ENCODE assay signal across 9 mouse cellular contexts in genomic region chr6:146762264-146762898, GRCm38 (mm10). TPM values are rescaled to one million over a fixed set of nuclear protein-coding genes. Genes with fewer than 3 reads are reported as not detected.
DNase-seq lines count a peak whose midpoint lies in the region; ATAC-seq and TF ChIP-seq lines count a peak whose summit lies in the region.
"Had no signal": no experiment of that assay in that cellular context is flagged by ENCODE, and none has a peak within 500 bp of the region (broad histone marks: within the 10 kb centered on the region; RNA-seq: fewer than 3 reads in every experiment).

No protein-coding gene starts in this region.

- WGBS in limb, embryonic 14.5 days = 64% methylated on average over 5 of the region's 5 CpGs

- no peaks in the 10 kb centered on the region for H3K36me3 ChIP-seq in ES-Bruce4 (ENCODE audit: control insufficient read depth, insufficient read depth, low read length, poor library complexity, severe bottlenecking)
- H3K36me3 ChIP-seq in limb, embryonic 14.5 days (ENCODE audit: control insufficient read depth, insufficient read depth, low read length) = peaks cover 11% of the 10 kb centered on the region

- no peak overlapping the region for H3K4me3 ChIP-seq in ES-Bruce4 (ENCODE audit: low read depth, low read length)
- no peak overlapping the region for H3K4me3 ChIP-seq in bone marrow macrophage, adult 2 months (ENCODE audit: insufficient read depth, low read length)
- no peak overlapping the region for H3K4me3 ChIP-seq in limb, embryonic 14.5 days (replicated peaks; ENCODE audit: low read length)
- H3K4me3 ChIP-seq: embryonic facial prominence, embryonic 12.5 days had no signal

- no peaks in the 10 kb centered on the region for H3K9me3 ChIP-seq in ES-Bruce4 (replicated peaks; ENCODE audit: control insufficient read depth, insufficient read depth, low read length, poor library complexity, severe bottlenecking)
- no peaks in the 10 kb centered on the region for H3K9me3 ChIP-seq in limb, embryonic 14.5 days (ENCODE audit: control insufficient read depth, low read length)
- H3K9me3 ChIP-seq: embryonic facial prominence, embryonic 12.5 days had no signal

- DNase-seq in kidney, postnatal 4 days = peak; percentile 11 to 12
- no peak for DNase-seq in kidney, adult 8-10 months
- DNase-seq in limb, embryonic 14.5 days (ENCODE audit: low spot score) = peak; percentile 53
- DNase-seq in thymus, postnatal 10 days (ENCODE audit: low spot score in 2 of 2) = no peak
- no peak for DNase-seq in thymus, postnatal 25 days
- no peak for DNase-seq in testis, postnatal 10 days (ENCODE audit: low spot score)

- peak; percentile 3 for TF ChIP-seq CTCF in ES-Bruce4 (IDR thresholded peaks at IDR 0.05; ENCODE audit: low read depth, low read length)
- TF ChIP-seq CTCF in bone marrow macrophage, adult 2 months (IDR thresholded peaks at IDR 0.05; ENCODE audit: low read depth, low read length) = peak; percentile 32; the same call in 1 of the 2 replicates

- ATAC-seq in limb, embryonic 14.5 days (ENCODE audit: low FRiP score, low read depth) = no peak

- no peaks in the 10 kb centered on the region for H3K27me3 ChIP-seq in ES-Bruce4 (ENCODE audit: control insufficient read depth, insufficient read depth, low read length, poor library complexity, severe bottlenecking)
- H3K27me3 ChIP-seq in limb, embryonic 14.5 days (ENCODE audit: control insufficient read depth, insufficient read depth, low read length) = no peaks in the 10 kb centered on the region
- H3K27me3 ChIP-seq: embryonic facial prominence, embryonic 12.5 days had no signal

- H3K27ac ChIP-seq in ES-Bruce4 (ENCODE audit: insufficient read depth, low read length) = no peak overlapping the region
- no peak overlapping the region for H3K27ac ChIP-seq in bone marrow macrophage, adult 2 months (ENCODE audit: insufficient read depth, low read depth, low read length)
- H3K27ac ChIP-seq in limb, embryonic 14.5 days (replicated peaks; ENCODE audit: low read depth, low read length) = no peak overlapping the region
- H3K27ac ChIP-seq: embryonic facial prominence, embryonic 12.5 days had no signal

- no peaks in the 10 kb centered on the region for H3K4me1 ChIP-seq in ES-Bruce4 (ENCODE audit: control insufficient read depth, insufficient read depth, low read length)
- peaks cover 15% of the 10 kb centered on the region for H3K4me1 ChIP-seq in bone marrow macrophage, adult 2 months (ENCODE audit: control insufficient read depth, insufficient read depth, low read length)
- peaks cover 6% of the 10 kb centered on the region; the same call in 1 of the 2 replicates for H3K4me1 ChIP-seq in limb, embryonic 14.5 days (ENCODE audit: control insufficient read depth, insufficient read depth, low read length)

- no peak for TF ChIP-seq POLR2A in ES-Bruce4 (IDR thresholded peaks at IDR 0.05; ENCODE audit: insufficient read depth, low read length)
- TF ChIP-seq POLR2A in bone marrow macrophage, adult 2 months (IDR thresholded peaks at IDR 0.05; ENCODE audit: borderline replicate concordance, low read depth, low read length) = no peak
- TF ChIP-seq POLR2A in limb, embryonic 14.5 days (IDR thresholded peaks at IDR 0.05; ENCODE audit: borderline replicate concordance, extremely low read depth, insufficient read depth, insufficient read length) = no peak

- TF ChIP-seq EP300 in ES-Bruce4 (IDR thresholded peaks at IDR 0.05; ENCODE audit: insufficient read depth, low read depth, low read length) = no peak

- H3K4me2 ChIP-seq in limb, embryonic 14.5 days (replicated peaks; ENCODE audit: low read depth, low read length, severe bottlenecking) = no peak overlapping the region
- H3K4me2 ChIP-seq: embryonic facial prominence, embryonic 12.5 days had no signal

- H3K9ac ChIP-seq in ES-Bruce4 (ENCODE audit: low read depth, poor library complexity, severe bottlenecking) = no peak overlapping the region
- H3K9ac ChIP-seq in limb, embryonic 14.5 days (ENCODE audit: low read depth, low read length, severe bottlenecking) = no peak overlapping the region
- H3K9ac ChIP-seq: embryonic facial prominence, embryonic 12.5 days had no signal

RNA-seq across cellular contexts. Expression of gene Arntl2, which starts 33.5 kb away (rescaled TPM):
- 18.6 and 19.5 TPM in 2 replicates for polyA plus RNA-seq in ES-Bruce4 (2011; ENCODE audit: insufficient read depth, insufficient read length, low read depth, missing spikeins)
- polyA plus RNA-seq in bone marrow macrophage, adult 2 months (2012; ENCODE audit: insufficient read depth, insufficient read length, missing spikeins) = 1.9 and 2.7 TPM in 2 replicates
- polyA plus RNA-seq in limb, embryonic 14.5 days (2012; rRNA removed) = 13.4 and 20.5 TPM in 2 replicates
- 3.2 and 3.6 TPM in 2 replicates for polyA plus RNA-seq in limb, embryonic 14.5 days (2014; fragmentation: Nextera tagmentation; extraction: Ambion mirVana)

RNA-seq across cellular contexts. Expression of gene Stk38l, which starts 37.6 kb away (rescaled TPM):
- polyA plus RNA-seq in ES-Bruce4 (2011; ENCODE audit: insufficient read depth, insufficient read length, low read depth, missing spikeins) = 19.7 and 20.3 TPM in 2 replicates
- polyA plus RNA-seq in bone marrow macrophage, adult 2 months (2012; ENCODE audit: insufficient read depth, insufficient read length, missing spikeins) = 7.4 and 8.2 TPM in 2 replicates
- 8.9 and 10.1 TPM in 2 replicates for polyA plus RNA-seq in limb, embryonic 14.5 days (2012; rRNA removed)
- polyA plus RNA-seq in limb, embryonic 14.5 days (2014; fragmentation: Nextera tagmentation; extraction: Ambion mirVana) = 21.1 and 21.4 TPM in 2 replicates

Comparison
In these comparisons a context has a peak if more than half of its experiments do, and no peak if none do; other contexts are left out.
1. DNase-seq: peak in kidney, postnatal 4 days (2 of 2) and limb, embryonic 14.5 days (single experiment); none in kidney, adult 8-10 months (0 of 2), thymus, postnatal 10 days (0 of 2), thymus, postnatal 25 days (single experiment) and testis, postnatal 10 days (single experiment).